Mouse (Mus musculus) A20 (cell line): ENCODE data around the gene Mrgpre.

ENCODE experiments used
- DNase-seq: peaks from one replicate; pipeline ENCODE4 v3.0.0-alpha.2; 2011; ENCODE audit warnings: low read depth, low spot score

Mrgpre gene

DNA sequence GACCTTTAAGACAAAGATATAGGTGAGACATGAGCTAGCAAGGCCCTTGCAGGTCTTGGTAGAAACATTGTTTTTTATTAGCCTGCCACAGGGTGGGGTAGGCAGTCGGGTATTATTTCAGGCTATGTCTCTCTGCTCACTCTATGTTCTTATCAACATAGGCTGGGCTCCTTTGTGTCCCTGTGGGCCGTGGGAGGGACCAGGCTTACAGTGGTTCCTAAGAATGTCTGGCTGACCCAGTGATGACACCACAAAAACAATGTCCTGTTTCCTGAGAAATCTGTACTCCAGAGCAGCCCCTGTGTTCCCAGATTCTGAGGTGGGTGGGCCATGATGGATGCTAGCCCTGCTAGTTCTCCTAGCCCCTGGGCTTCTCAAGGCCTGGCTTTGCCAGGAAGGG lies 6.9 kb downstream of the Mrgpre start:
- DNase-seq: no peak

GRCm38 (mm10) chr7:143776137-143776536 lies 8.2 kb downstream of the Mrgpre start:
- DNase-seq: no peak

DNA sequence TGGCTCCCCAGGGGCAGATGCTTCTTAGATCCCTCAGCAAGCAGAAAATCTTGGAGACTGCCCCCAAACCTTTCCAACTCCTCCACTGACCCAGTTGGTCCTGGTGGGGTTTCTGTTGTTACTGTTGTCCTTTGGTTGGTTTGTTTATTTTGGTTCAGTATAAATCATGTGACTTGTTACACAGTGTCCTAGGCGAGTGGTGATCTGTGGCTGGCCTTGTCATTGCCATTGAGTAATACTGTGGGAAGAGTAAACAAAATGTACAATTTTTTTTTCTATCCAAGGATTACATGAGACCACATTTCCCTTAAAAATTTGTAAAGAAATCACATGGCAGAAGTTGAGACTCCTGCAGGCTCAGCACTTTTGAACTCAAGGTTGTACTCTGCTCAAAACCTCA lies 14.8 kb downstream of the Mrgpre start:
- no peak for DNase-seq

DNA sequence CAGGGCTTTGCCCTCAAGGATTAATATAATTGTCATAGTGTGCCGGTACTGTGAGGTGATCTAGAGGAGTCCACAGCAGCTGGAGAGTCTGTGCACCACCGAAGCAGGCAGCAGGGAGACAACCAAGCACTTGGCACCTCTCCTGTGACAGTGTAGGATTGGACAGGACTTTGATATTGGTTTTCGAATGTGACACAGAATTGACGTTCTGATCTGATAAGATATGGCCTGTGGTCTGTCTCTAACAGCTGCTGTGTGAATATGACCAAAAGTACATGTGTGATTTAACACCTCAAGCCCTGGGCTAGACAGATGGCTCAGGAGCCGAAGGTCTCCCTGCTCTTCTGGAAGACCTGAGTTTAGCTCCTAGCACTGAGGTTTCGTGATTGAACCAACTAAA lies 16.0 kb downstream of the Mrgpre start:
- no peak for DNase-seq

- DNase-seq: no peak
Measured at GRCm38 (mm10) chr7:143766893-143767292, 17.4 kb downstream of the Mrgpre start, which contains the start of gene Mrgprg. Mrgprg (minus strand) TSS chr7:143766993.

- no peak for DNase-seq
Measured at GRCm38 (mm10) chr7:143764876-143765530, 19.3 kb downstream of the Mrgpre start.

DNA sequence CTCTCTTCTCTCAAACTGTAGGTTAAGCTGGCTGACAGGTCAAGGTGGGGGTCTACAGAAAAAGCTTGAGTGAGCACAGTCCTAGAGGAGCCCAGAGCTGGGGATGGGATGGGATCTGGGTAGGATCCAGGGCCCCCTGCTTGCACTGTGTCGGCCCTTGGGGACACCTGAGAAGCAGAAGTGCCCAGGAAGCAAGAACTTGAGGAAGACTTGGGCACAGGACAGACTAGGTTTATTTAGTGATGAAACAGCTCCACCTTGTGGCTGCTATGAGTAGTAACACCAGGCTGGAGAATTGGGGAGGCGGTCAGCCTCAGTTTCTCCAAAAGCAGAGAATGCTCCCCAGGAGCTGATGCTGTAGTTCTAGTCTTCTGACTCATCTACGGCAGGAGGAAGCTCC lies 20.5 kb downstream of the Mrgpre start:
- DNase-seq: peak; percentile 58

DNA sequence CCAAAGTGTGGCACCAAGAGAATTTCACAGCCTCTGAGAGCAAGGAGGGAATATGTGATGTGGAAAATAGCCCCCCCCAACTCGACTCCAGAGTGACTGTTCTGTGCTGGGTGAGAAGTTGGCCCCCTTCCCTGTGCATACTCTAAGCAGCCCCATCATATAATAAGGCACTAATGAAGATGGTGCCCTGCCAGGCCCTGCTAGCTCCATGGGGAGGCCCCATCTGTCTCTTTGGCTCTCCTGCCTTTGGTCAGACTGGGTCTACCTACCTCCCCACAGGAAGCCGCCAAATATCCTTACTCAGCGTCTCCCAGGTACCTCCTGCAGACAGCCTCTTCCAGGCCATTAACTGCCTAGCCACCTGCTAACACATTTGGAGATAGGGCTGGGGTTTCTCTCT lies 25.3 kb downstream of the Mrgpre start:
- DNase-seq: no peak

GRCm38 (mm10) chr7:143757696-143758095 lies 26.6 kb downstream of the Mrgpre start:
- peak; percentile 21 for DNase-seq

GRCm38 (mm10) chr7:143757027-143757390 lies 27.3 kb downstream of the Mrgpre start:
- DNase-seq: peak; percentile 90

DNA sequence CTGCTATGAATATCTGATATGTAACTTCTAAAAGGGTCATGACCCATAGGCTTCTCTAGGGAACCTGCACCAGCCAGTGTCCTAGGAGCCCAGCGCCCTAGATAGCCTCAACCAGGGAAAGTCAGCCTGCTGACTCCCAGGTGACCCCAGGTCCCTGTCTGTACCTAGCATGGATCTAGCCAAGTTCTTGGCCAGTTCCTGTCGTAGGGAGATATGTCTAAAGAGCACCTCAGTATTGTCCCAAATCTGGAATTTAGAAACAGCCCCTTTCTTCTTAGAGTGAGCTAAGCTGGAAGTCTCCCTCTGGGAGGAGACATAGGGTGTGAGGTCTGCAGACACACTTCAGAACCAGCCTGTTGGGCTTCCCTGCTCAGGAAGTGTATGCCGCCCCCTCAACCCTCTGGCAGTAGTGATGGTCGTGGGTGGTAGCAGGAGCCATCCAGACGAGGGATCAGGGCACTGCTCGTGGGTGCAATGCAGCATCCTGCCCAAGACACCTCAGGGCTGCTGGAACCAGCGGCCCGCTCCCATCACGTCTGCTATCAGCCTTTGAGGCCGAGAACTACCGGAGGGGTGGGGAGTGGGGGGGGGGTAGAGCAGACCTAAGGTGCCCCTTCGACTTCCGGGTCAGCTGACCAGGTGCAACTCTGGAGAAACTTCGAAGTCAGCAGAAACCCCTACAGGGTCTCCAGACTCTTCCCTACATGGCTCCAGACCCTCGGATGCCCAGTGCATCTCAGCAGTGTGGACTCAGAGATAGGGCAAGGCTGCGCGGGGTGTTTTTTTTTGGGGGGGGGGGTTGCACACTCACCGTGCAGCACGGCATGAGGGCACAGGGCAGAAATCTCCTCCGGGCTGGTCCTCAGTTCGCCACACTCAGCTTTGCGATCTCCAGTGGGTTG lies 27.9 kb downstream of the Mrgpre start, which contains the start of gene Osbpl5:
Osbpl5 (minus strand) TSS at position 861 of the 902 bp plus-strand sequence.
- no peak for DNase-seq

DNA sequence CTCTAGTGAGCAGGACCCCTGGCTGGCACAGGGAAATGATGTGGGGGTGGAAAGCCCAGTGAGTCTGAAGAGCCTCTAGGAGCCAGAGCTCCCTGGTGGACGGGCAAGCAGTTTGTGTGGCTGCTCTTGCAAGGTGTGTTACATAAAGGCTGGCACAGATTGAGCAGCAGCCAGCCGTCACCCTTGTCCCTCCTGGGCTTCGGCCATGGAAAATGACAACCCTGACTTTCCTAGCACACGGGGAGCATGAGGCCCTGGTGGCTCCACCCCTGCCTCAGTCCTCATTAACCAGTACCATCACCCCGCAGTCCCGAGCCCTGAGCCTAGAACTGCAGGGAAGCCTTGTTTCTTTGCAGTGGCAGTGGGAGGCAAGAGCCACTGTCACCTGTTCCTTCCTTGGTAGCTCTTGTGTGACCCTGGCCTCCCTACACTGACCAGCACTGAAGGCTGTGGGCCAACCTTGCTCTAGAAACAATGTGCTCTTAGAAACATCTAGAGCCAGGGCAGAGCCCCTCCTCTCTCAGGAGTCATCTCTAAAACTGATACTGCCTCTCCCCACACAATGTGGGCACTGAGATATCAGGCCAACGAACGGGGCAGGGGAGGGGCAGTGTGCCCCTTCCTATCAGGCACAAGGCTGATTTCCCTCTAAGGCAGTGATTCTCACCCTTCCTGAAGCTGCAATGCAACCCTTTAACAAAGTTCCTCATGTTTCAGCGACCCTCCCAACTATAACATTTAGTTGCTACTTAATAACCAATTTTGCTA lies 28.8 kb downstream of the Mrgpre start:
- DNase-seq: no peak

DNA sequence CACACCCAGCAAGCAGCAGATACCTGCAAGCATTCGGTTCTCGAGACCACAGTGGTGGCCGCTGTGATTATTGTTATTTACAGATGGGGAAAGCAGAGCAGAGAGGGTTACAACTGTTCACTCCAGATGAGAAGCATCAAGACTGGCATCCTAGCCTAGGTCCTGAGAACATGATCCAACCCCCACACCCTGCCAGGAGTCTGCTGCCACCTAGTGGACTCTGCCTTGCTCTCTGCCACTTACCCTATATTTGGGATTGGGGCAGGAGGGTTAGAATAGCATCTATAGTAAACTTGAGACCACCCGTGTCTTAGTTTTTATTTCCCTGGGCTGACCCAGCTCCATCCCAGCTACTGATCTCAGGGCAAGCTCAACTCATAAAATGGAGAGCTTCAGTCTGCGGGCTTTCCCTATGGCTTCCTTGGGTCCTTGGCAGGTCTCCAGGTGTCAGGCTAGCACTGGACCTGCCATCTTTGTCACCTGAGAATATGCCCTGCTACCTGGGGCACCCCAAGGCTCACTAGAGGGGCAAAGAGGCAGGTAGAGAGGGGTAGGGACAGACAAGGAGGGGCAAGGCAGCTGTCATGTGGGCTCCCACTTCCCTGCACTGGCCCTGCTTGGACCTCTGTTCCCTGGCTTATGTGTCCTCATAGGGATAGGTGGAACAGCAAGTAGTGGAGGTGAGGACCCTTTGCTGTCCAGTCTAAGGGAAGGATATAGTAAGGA lies 30.1 kb downstream of the Mrgpre start:
- peak; percentile 67 for DNase-seq

DNA sequence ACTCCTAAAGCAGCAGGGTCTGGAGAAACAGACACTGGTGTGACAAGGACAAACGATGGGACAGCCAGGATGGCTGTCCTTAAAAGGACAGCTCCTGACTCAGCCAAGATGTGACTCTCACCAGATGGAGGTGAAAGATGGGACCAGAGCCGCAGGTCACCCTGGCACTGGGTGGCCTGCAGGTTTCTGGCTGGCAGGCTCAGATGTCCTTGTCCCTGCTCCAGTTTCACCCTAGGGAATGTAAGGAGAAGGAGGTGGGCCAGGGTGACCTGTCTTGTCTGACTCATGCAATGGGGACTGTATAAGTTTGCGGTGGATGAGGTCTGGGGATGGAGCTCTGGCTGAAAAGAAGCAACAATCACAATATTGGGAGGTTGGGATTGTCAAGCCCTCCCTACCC lies 31.7 kb downstream of the Mrgpre start:
- DNase-seq: no peak

GRCm38 (mm10) chr7:143752056-143752455 lies 32.2 kb downstream of the Mrgpre start:
- no peak for DNase-seq

DNA sequence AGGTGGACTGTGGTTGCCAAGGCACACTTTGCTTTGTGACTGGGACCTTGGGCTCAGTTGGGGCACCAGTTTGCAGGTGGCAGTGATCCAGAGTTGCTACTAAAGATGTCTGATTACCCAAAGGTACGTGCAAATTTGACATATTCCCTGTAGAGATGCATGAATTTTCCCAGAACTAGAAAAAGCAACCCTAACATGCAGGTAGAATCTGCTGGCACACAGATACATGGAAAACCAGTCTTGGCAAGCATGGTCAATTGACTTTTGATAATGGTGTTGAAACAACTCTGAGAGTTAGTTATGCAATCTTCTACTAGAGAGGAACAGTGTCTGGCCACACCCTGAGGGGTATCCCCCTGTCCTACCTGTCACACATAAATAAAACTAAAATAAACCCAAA lies 32.9 kb downstream of the Mrgpre start:
- DNase-seq: no peak

- no peak for DNase-seq
Measured at GRCm38 (mm10) chr7:143749045-143749444, 35.3 kb downstream of the Mrgpre start.

DNA sequence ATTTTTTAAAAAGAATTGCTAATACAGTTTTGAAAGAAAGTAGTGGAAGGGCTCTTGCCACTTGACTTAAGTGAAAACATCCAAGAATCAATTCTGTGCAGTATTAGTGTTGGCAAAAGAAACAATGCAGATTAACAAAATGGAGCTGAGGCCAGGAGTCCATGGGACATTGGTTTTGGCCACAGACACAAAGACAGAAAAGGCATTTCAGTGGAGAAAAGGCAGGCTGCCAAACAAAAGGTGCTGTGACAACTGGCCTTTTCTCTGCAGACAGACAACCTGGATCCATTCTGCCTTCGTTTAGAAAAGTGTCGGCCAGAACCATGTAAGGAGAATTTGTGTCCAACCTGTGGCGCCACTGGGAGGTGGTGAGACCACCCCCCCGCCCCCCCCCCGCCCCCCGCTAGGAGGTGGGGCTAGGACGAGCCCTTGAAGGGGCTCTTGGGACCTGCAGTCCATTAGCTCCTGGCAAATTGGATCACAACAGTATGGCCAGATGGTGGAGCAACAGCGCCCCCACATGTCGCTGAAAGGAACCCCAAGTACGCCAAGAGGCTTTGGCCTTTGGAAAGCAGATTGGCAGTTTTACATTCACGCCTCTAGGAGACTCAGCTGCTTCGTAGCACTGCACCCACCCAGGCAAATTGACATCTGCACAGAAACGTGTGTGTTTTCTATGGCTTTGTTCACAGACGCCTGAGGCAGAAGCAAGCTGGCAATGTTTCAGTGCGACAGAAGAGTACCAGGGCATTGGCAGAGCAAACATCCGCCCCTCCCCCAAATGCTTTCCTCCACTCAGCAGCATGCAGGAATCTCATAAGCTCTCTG lies 36.0 kb downstream of the Mrgpre start:
- DNase-seq: peak; percentile 78

DNA sequence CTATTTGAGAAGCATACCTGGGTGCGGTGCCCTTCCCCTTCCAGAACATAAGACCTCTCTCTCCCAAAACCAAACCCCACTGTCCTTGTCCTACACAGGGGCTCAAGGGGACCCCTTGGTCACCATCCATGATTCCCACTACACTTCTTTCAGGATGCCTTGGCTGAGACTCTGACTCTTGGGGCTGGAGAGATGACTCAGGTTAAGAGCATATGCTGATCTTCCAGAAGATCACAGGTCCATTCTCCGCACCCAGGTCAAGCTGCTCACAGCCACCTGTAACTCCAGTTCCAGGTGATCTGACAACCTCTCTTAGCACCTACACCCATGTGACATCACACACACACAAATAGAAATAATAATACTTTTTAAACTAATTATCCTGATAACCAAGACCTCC lies 43.6 kb downstream of the Mrgpre start:
- DNase-seq: no peak
